Mouse (Mus musculus): Measurements from ENCODE around the gene Prss53. TPM values are rescaled to one million over a fixed set of nuclear protein-coding genes. Genes with fewer than 3 reads are reported as not detected.

The Prss53 gene
- polyA plus RNA-seq, 1 experiment from 2014 or later: 2.6 TPM

GRCm38 (mm10) chr7:127870136-127870821 is 20.5 kb downstream of the Prss53 start:
- Histone ChIP-seq H3K4me1 (ENCODE audit: control insufficient read depth, insufficient read depth, low read length) (peaks cover 17% of the 10 kb centered on the region), H3K36me3 (ENCODE audit: control insufficient read depth, insufficient read depth, low read length) (peaks cover 18% of the 10 kb centered on the region), H3K27ac (ENCODE audit: low read length) (no peak overlapping the region), H3K4me3 (ENCODE audit: low read length) (no peak overlapping the region), H3K27me3 (replicated peaks; ENCODE audit: control insufficient read depth, insufficient read depth, low read length) (no peaks in the 10 kb centered on the region), H3K9me3 (ENCODE audit: control insufficient read depth, low read length) (no peaks in the 10 kb centered on the region), H3K9ac (ENCODE audit: low read depth, low read length) (no peak overlapping the region), H3K4me2 (ENCODE audit: low read depth, low read length) (no peak overlapping the region)
- ATAC-seq: no peak
- 81% methylated on average over 5 of the region's 5 CpGs for WGBS

GRCm38 (mm10) chr7:127869149-127869810 is 21.5 kb downstream of the Prss53 start:
- no peak overlapping the region for H3K9ac ChIP-seq (ENCODE audit: low read depth, low read length)
- H3K4me3 ChIP-seq (ENCODE audit: low read length): no peak overlapping the region
- H3K27me3 ChIP-seq (replicated peaks; ENCODE audit: control insufficient read depth, insufficient read depth, low read length): no peaks in the 10 kb centered on the region
- peak; percentile 69 for ATAC-seq
- peaks cover 18% of the 10 kb centered on the region for H3K36me3 ChIP-seq (ENCODE audit: control insufficient read depth, insufficient read depth, low read length)
- H3K27ac ChIP-seq (ENCODE audit: low read length): peak overlapping the region; percentile 36
- H3K4me2 ChIP-seq (ENCODE audit: low read depth, low read length): no peak overlapping the region
- no peaks in the 10 kb centered on the region for H3K9me3 ChIP-seq (ENCODE audit: control insufficient read depth, low read length)
- 55% methylated on average over 3 of the region's 3 CpGs for WGBS
- peaks cover 12% of the 10 kb centered on the region for H3K4me1 ChIP-seq (ENCODE audit: control insufficient read depth, insufficient read depth, low read length)

- H3K27ac ChIP-seq (ENCODE audit: low read length): no peak overlapping the region
- H3K9me3 ChIP-seq (ENCODE audit: control insufficient read depth, low read length): no peaks in the 10 kb centered on the region
- peaks cover 5% of the 10 kb centered on the region for H3K4me1 ChIP-seq (ENCODE audit: control insufficient read depth, insufficient read depth, low read length)
- H3K4me3 ChIP-seq (ENCODE audit: low read length): no peak overlapping the region
- H3K27me3 ChIP-seq (replicated peaks; ENCODE audit: control insufficient read depth, insufficient read depth, low read length): no peaks in the 10 kb centered on the region
- H3K4me2 ChIP-seq (ENCODE audit: low read depth, low read length): no peak overlapping the region
- peaks cover 18% of the 10 kb centered on the region for H3K36me3 ChIP-seq (ENCODE audit: control insufficient read depth, insufficient read depth, low read length)
- H3K9ac ChIP-seq (ENCODE audit: low read depth, low read length): no peak overlapping the region
- no peak for ATAC-seq
- 96% methylated on average over 18 of the region's 18 CpGs for WGBS
Measured at GRCm38 (mm10) chr7:127867641-127868040, 23.1 kb downstream of the Prss53 start.

- no peak for ATAC-seq
- H3K4me3 ChIP-seq (ENCODE audit: low read length): no peak overlapping the region
- H3K4me1 ChIP-seq (ENCODE audit: control insufficient read depth, insufficient read depth, low read length): peaks cover 5% of the 10 kb centered on the region
- no peak overlapping the region for H3K27ac ChIP-seq (ENCODE audit: low read length)
- H3K27me3 ChIP-seq (replicated peaks; ENCODE audit: control insufficient read depth, insufficient read depth, low read length): no peaks in the 10 kb centered on the region
- 90% methylated on average over 12 of the region's 12 CpGs for WGBS
- no peaks in the 10 kb centered on the region for H3K9me3 ChIP-seq (ENCODE audit: control insufficient read depth, low read length)
- peaks cover 18% of the 10 kb centered on the region for H3K36me3 ChIP-seq (ENCODE audit: control insufficient read depth, insufficient read depth, low read length)
- H3K9ac ChIP-seq (ENCODE audit: low read depth, low read length): no peak overlapping the region
- no peak overlapping the region for H3K4me2 ChIP-seq (ENCODE audit: low read depth, low read length)
Measured at GRCm38 (mm10) chr7:127866434-127866833, 24.3 kb downstream of the Prss53 start.

- 85% methylated on average over 6 of the region's 6 CpGs for WGBS
- Histone ChIP-seq H3K4me3 (ENCODE audit: low read length) (no peak overlapping the region), H3K9me3 (ENCODE audit: control insufficient read depth, low read length) (no peaks in the 10 kb centered on the region), H3K9ac (ENCODE audit: low read depth, low read length) (no peak overlapping the region), H3K27me3 (replicated peaks; ENCODE audit: control insufficient read depth, insufficient read depth, low read length) (no peaks in the 10 kb centered on the region), H3K36me3 (ENCODE audit: control insufficient read depth, insufficient read depth, low read length) (no peaks in the 10 kb centered on the region), H3K4me1 (ENCODE audit: control insufficient read depth, insufficient read depth, low read length) (no peaks in the 10 kb centered on the region), H3K4me2 (ENCODE audit: low read depth, low read length) (no peak overlapping the region), H3K27ac (ENCODE audit: low read length) (no peak overlapping the region)
- no peak for ATAC-seq
Measured at GRCm38 (mm10) chr7:127858258-127858657, 32.5 kb downstream of the Prss53 start.

GRCm38 (mm10) chr7:127850906-127851305 is 39.9 kb downstream of the Prss53 start:
- Histone ChIP-seq H3K27ac (ENCODE audit: low read length) (no peak overlapping the region), H3K9ac (ENCODE audit: low read depth, low read length) (no peak overlapping the region), H3K27me3 (replicated peaks; ENCODE audit: control insufficient read depth, insufficient read depth, low read length) (no peaks in the 10 kb centered on the region), H3K4me1 (ENCODE audit: control insufficient read depth, insufficient read depth, low read length) (no peaks in the 10 kb centered on the region), H3K9me3 (ENCODE audit: control insufficient read depth, low read length) (no peaks in the 10 kb centered on the region), H3K4me2 (ENCODE audit: low read depth, low read length) (no peak overlapping the region), H3K36me3 (ENCODE audit: control insufficient read depth, insufficient read depth, low read length) (0 out of 2 replicates have a peak, but pooled peaks cover 12% of the 10 kb centered on the region), H3K4me3 (ENCODE audit: low read length) (no peak overlapping the region)
- 63% methylated on average over 5 of the region's 5 CpGs for WGBS
- no peak for ATAC-seq

GRCm38 (mm10) chr7:127849973-127850875 is 40.5 kb downstream of the Prss53 start:
- Histone ChIP-seq H3K9me3 (ENCODE audit: control insufficient read depth, low read length) (no peaks in the 10 kb centered on the region), H3K4me2 (ENCODE audit: low read depth, low read length) (no peak overlapping the region), H3K4me1 (ENCODE audit: control insufficient read depth, insufficient read depth, low read length) (no peaks in the 10 kb centered on the region), H3K27ac (ENCODE audit: low read length) (no peak overlapping the region), H3K9ac (ENCODE audit: low read depth, low read length) (no peak overlapping the region), H3K27me3 (replicated peaks; ENCODE audit: control insufficient read depth, insufficient read depth, low read length) (no peaks in the 10 kb centered on the region), H3K4me3 (ENCODE audit: low read length) (no peak overlapping the region), H3K36me3 (ENCODE audit: control insufficient read depth, insufficient read depth, low read length) (0 out of 2 replicates have a peak, but pooled peaks cover 12% of the 10 kb centered on the region)
- no peak for ATAC-seq
- WGBS: 67% methylated on average over 6 of the region's 6 CpGs

- ATAC-seq: peak; percentile 79
- peak overlapping the region; percentile 88 for H3K9ac ChIP-seq (ENCODE audit: low read depth, low read length)
- H3K36me3 ChIP-seq (ENCODE audit: control insufficient read depth, insufficient read depth, low read length): peaks cover 9% of the 10 kb centered on the region; the same call in 1 of the 2 replicates
- WGBS: under 1% methylated on average over 35 of the region's 40 CpGs
- peak overlapping the region; percentile 94 for H3K27ac ChIP-seq (ENCODE audit: low read length)
- peak overlapping the region; percentile 75 for H3K4me3 ChIP-seq (ENCODE audit: low read length)
- peaks cover 10% of the 10 kb centered on the region for H3K4me1 ChIP-seq (ENCODE audit: control insufficient read depth, insufficient read depth, low read length)
- no peaks in the 10 kb centered on the region for H3K27me3 ChIP-seq (replicated peaks; ENCODE audit: control insufficient read depth, insufficient read depth, low read length)
- H3K4me2 ChIP-seq (ENCODE audit: low read depth, low read length): peak overlapping the region; percentile 79
- no peaks in the 10 kb centered on the region for H3K9me3 ChIP-seq (ENCODE audit: control insufficient read depth, low read length)
Measured at GRCm38 (mm10) chr7:127842001-127842718, 48.6 kb downstream of the Prss53 start.
